20 mouse cellular contexts compared by ENCODE assay signal in genomic region chr2:73724934-73725333, GRCm38 (mm10). TPM values are rescaled to one million over a fixed set of nuclear protein-coding genes. Genes with fewer than 3 reads are reported as not detected.
DNase-seq lines count a peak whose midpoint lies in the region; ATAC-seq and TF ChIP-seq lines count a peak whose summit lies in the region.
"Had no signal": no experiment of that assay in that cellular context is flagged by ENCODE, and none has a peak within 500 bp of the region (broad histone marks: within the 10 kb centered on the region; RNA-seq: fewer than 3 reads in every experiment).

No protein-coding gene starts in this region.

- no peaks in the 10 kb centered on the region for H3K27me3 ChIP-seq in forebrain, embryonic 14.5 days (replicated peaks; ENCODE audit: control insufficient read depth, insufficient read depth, low read length)
- H3K27me3 ChIP-seq in forebrain, embryonic 12.5 days, result no peaks in the 10 kb centered on the region
- H3K27me3 ChIP-seq in heart, embryonic 15.5 days, result no peaks in the 10 kb centered on the region
- H3K27me3 ChIP-seq in lung, embryonic 14.5 days (ENCODE audit: insufficient read depth, low read length), result no peaks in the 10 kb centered on the region
- H3K27me3 ChIP-seq in neural tube, embryonic 15.5 days (replicated peaks), result no peaks in the 10 kb centered on the region
- H3K27me3 ChIP-seq: CH12.LX; embryonic facial prominence, embryonic 13.5 days; limb, embryonic 15.5 days; liver, embryonic 15.5 days; midbrain, embryonic 13.5 days had no signal

- H3K4me1 ChIP-seq in forebrain, embryonic 14.5 days (ENCODE audit: control insufficient read depth, insufficient read depth, low read length), result peaks cover 5% of the 10 kb centered on the region; the same call in 1 of the 2 replicates
- H3K4me1 ChIP-seq in forebrain, embryonic 12.5 days, result peaks cover 22% of the 10 kb centered on the region
- H3K4me1 ChIP-seq in heart, embryonic 15.5 days (replicated peaks), result peaks cover 23% of the 10 kb centered on the region
- peaks cover 5% of the 10 kb centered on the region for H3K4me1 ChIP-seq in lung, embryonic 14.5 days (ENCODE audit: insufficient read depth)
- H3K4me1 ChIP-seq in neural tube, embryonic 15.5 days, result peaks cover 21% of the 10 kb centered on the region
- H3K4me1 ChIP-seq: limb, embryonic 15.5 days; liver, embryonic 15.5 days had no signal

- no peak overlapping the region for H3K4me2 ChIP-seq in forebrain, embryonic 14.5 days (ENCODE audit: low read length)
- no peak overlapping the region for H3K4me2 ChIP-seq in forebrain, embryonic 12.5 days
- H3K4me2 ChIP-seq in heart, embryonic 15.5 days, result no peak overlapping the region; the same call in 1 of the 2 replicates
- no peak overlapping the region for H3K4me2 ChIP-seq in lung, embryonic 14.5 days
- no peak overlapping the region for H3K4me2 ChIP-seq in neural tube, embryonic 15.5 days
- H3K4me2 ChIP-seq: embryonic facial prominence, embryonic 13.5 days; limb, embryonic 15.5 days; liver, embryonic 15.5 days; midbrain, embryonic 13.5 days had no signal

- peak; percentile 11 for DNase-seq in forebrain, embryonic 14.5 days (ENCODE audit: low spot score)
- DNase-seq in heart, adult 9 months (ENCODE audit: low spot score in 2 of 2), result no peak
- no peak for DNase-seq in lung, embryonic 14.5 days
- no peak for DNase-seq in lung, adult 18-20 months
- DNase-seq: adrenal gland, postnatal 25 days; cerebellum, adult 2 months; cerebellum, postnatal 36 days; kidney, adult 2 months; kidney, postnatal 10 days; lung, postnatal 10 days; right cerebral cortex, postnatal 4 days; thymus, adult 2 months had no signal

- 0 out of 2 replicates have a peak overlapping the region, but pooled peaks have one; percentile 9 for H3K27ac ChIP-seq in forebrain, embryonic 14.5 days (ENCODE audit: low read depth, low read length)
- no peak overlapping the region for H3K27ac ChIP-seq in forebrain, embryonic 12.5 days
- peak overlapping the region; percentile 7; the same call in 1 of the 2 replicates for H3K27ac ChIP-seq in heart, embryonic 15.5 days
- no peak overlapping the region; the same call in 1 of the 2 replicates for H3K27ac ChIP-seq in lung, embryonic 14.5 days (ENCODE audit: low read depth)
- peak overlapping the region; percentile 23; the same call in 1 of the 2 replicates for H3K27ac ChIP-seq in neural tube, embryonic 15.5 days (replicated peaks)
- H3K27ac ChIP-seq: embryonic facial prominence, embryonic 13.5 days; limb, embryonic 15.5 days; liver, embryonic 15.5 days; midbrain, embryonic 13.5 days had no signal

- no peaks in the 10 kb centered on the region for H3K9me3 ChIP-seq in forebrain, embryonic 14.5 days (replicated peaks; ENCODE audit: control insufficient read depth, low read length)
- no peaks in the 10 kb centered on the region for H3K9me3 ChIP-seq in forebrain, embryonic 12.5 days
- no peaks in the 10 kb centered on the region for H3K9me3 ChIP-seq in heart, embryonic 15.5 days (replicated peaks)
- H3K9me3 ChIP-seq in lung, embryonic 14.5 days (ENCODE audit: low read depth, low read length), result no peaks in the 10 kb centered on the region
- no peaks in the 10 kb centered on the region for H3K9me3 ChIP-seq in neural tube, embryonic 15.5 days (replicated peaks)
- H3K9me3 ChIP-seq: embryonic facial prominence, embryonic 13.5 days; limb, embryonic 15.5 days; liver, embryonic 15.5 days; midbrain, embryonic 13.5 days had no signal

- H3K9ac ChIP-seq in forebrain, embryonic 14.5 days (ENCODE audit: low read length), result no peak overlapping the region
- H3K9ac ChIP-seq in forebrain, embryonic 12.5 days, result no peak overlapping the region
- no peak overlapping the region for H3K9ac ChIP-seq in heart, embryonic 15.5 days
- H3K9ac ChIP-seq in lung, embryonic 14.5 days, result no peak overlapping the region
- no peak overlapping the region for H3K9ac ChIP-seq in neural tube, embryonic 15.5 days (replicated peaks)
- H3K9ac ChIP-seq: embryonic facial prominence, embryonic 13.5 days; limb, embryonic 15.5 days; liver, embryonic 15.5 days; midbrain, embryonic 13.5 days had no signal

- WGBS in forebrain, embryonic 14.5 days, result 76% methylated on average over 3 of the region's 3 CpGs
- WGBS in forebrain, embryonic 12.5 days, result 73% methylated on average over 3 of the region's 3 CpGs
- WGBS in heart, embryonic 15.5 days, result 17% methylated on average over 3 of the region's 3 CpGs
- WGBS in lung, embryonic 14.5 days, result 29% methylated on average over 3 of the region's 3 CpGs
- 60% methylated on average over 3 of the region's 3 CpGs for WGBS in neural tube, embryonic 15.5 days

- no peak for TF ChIP-seq CTCF in lung, embryonic 14.5 days (IDR thresholded peaks at IDR 0.05; ENCODE audit: low read depth)

- no peak for ATAC-seq in forebrain, embryonic 14.5 days
- ATAC-seq in forebrain, embryonic 12.5 days (ENCODE audit: low FRiP score), result no peak
- no peak for ATAC-seq in heart, embryonic 15.5 days (replicated peaks; ENCODE audit: insufficient number of reproducible peaks, insufficient read depth, low FRiP score, low read depth)
- ATAC-seq in lung, embryonic 14.5 days (ENCODE audit: insufficient read depth), result peak; percentile 41; the same call in 1 of the 2 replicates
- 0 out of 2 replicates have a peak, but pooled peaks have one; percentile 28 for ATAC-seq in neural tube, embryonic 15.5 days (ENCODE audit: low FRiP score)
- ATAC-seq: midbrain, embryonic 13.5 days had no signal

- no peaks in the 10 kb centered on the region for H3K36me3 ChIP-seq in forebrain, embryonic 14.5 days (ENCODE audit: control insufficient read depth, insufficient read depth, low read length)
- H3K36me3 ChIP-seq in forebrain, embryonic 12.5 days (replicated peaks), result no peaks in the 10 kb centered on the region
- H3K36me3 ChIP-seq in heart, embryonic 15.5 days, result no peaks in the 10 kb centered on the region
- no peaks in the 10 kb centered on the region for H3K36me3 ChIP-seq in lung, embryonic 14.5 days (ENCODE audit: insufficient read depth)
- H3K36me3 ChIP-seq in neural tube, embryonic 15.5 days, result no peaks in the 10 kb centered on the region
- H3K36me3 ChIP-seq: embryonic facial prominence, embryonic 13.5 days; limb, embryonic 15.5 days; liver, embryonic 15.5 days; midbrain, embryonic 13.5 days had no signal

- H3K4me3 ChIP-seq in forebrain, embryonic 14.5 days (ENCODE audit: low read depth, low read length), result no peak overlapping the region
- no peak overlapping the region for H3K4me3 ChIP-seq in forebrain, embryonic 12.5 days (replicated peaks)
- no peak overlapping the region for H3K4me3 ChIP-seq in heart, embryonic 15.5 days
- no peak overlapping the region for H3K4me3 ChIP-seq in lung, embryonic 14.5 days (ENCODE audit: low read depth, low read length)
- H3K4me3 ChIP-seq in neural tube, embryonic 15.5 days (replicated peaks), result no peak overlapping the region
- H3K4me3 ChIP-seq: embryonic facial prominence, embryonic 13.5 days; limb, embryonic 15.5 days; liver, embryonic 15.5 days; midbrain, embryonic 13.5 days had no signal

RNA-seq across cellular contexts. Expression of gene Chn1, which starts 50.2 kb away (rescaled TPM):
- 93.5 and 98.9 TPM in 2 replicates for polyA plus RNA-seq in forebrain, embryonic 14.5 days (2014; fragmentation: Nextera tagmentation; extraction: Ambion mirVana)
- 62.3 and 66.0 TPM in 2 replicates for polyA plus RNA-seq in forebrain, embryonic 12.5 days (2016; fragmentation: Nextera tagmentation; extraction: Ambion mirVana)
- polyA plus RNA-seq in heart, embryonic 15.5 days (2015; fragmentation: Nextera tagmentation; extraction: Ambion mirVana), result 21.2 and 24.0 TPM in 2 replicates
- polyA plus RNA-seq in lung, embryonic 14.5 days (2014; fragmentation: Nextera tagmentation; extraction: Ambion mirVana), result 56.4 and 57.6 TPM in 2 replicates
- polyA plus RNA-seq in neural tube, embryonic 15.5 days (2015; fragmentation: Nextera tagmentation; extraction: Ambion mirVana), result 78.8 and 101 TPM in 2 replicates

Comparison
In these comparisons a context has a peak if more than half of its experiments do, and no peak if none do; other contexts are left out.
1. H3K27ac ChIP-seq: peak in forebrain, embryonic 14.5 days (single experiment), heart, embryonic 15.5 days (single experiment) and neural tube, embryonic 15.5 days (single experiment); none in forebrain, embryonic 12.5 days (single experiment) and lung, embryonic 14.5 days (single experiment).
2. ATAC-seq: peak in lung, embryonic 14.5 days (single experiment) and neural tube, embryonic 15.5 days (single experiment); none in forebrain, embryonic 14.5 days (single experiment), forebrain, embryonic 12.5 days (single experiment) and heart, embryonic 15.5 days (single experiment).